Mouse (Mus musculus): ENCODE measurements around the gene Fbxl8. TPM values are rescaled to one million over a fixed set of nuclear protein-coding genes. Genes with fewer than 3 reads are reported as not detected.

Fbxl8 gene
- polyA plus RNA-seq, 1 experiment: 2.1 TPM

DNA sequence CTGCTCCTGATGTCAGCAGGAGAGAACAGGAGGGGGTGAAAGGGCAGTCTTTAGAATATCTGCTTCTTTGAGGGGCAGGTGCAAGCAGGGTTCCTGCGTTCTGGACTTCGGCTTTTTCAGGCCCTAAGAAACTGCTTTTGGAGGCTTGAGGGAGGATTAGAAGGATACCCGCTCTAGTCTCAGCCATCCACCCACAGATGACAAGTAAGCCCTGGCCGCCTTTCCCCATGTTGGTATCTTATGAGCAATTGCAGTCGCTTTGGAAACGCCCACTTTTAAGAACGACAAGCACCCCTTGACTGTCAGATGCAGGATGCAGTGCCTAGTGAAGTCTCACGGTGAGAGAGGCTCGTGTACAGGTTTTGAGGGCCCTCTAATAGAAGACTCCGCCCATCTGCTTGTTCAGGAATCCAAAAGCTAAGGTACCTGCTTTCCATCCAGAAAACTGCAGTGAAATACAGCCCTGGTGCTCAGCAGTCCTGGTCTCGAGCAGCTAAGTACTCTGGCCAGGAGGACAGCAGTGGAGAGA is 54.3 kb downstream of the Fbxl8 start:
- no peak overlapping the region for H3K27ac ChIP-seq (ENCODE audit: insufficient read depth, low read length)
- no peak for TF ChIP-seq POLR2A (IDR thresholded peaks at IDR 0.05; ENCODE audit: borderline replicate concordance, insufficient read depth, low read length)
- TF ChIP-seq CTCF (IDR thresholded peaks at IDR 0.05; ENCODE audit: borderline replicate concordance, insufficient read depth, low read depth, low read length): no peak
- H3K4me1 ChIP-seq (ENCODE audit: control insufficient read depth, insufficient read depth, low read length): peaks cover 20% of the 10 kb centered on the region
- no peak overlapping the region for H3K4me3 ChIP-seq (replicated peaks; ENCODE audit: insufficient read depth, low read depth, low read length)
- no peak for DNase-seq
- no peaks in the 10 kb centered on the region for H3K27me3 ChIP-seq (ENCODE audit: control insufficient read depth, insufficient read depth, low read length)
- WGBS: 83% methylated on average over 11 of the region's 11 CpGs

Other genes starting within 250 kb of the Fbxl8 start
- not detected in 2 replicates for gene Ces3a, start 216.0 kb upstream of the Fbxl8 start, polyA plus RNA-seq (2012; rRNA removed)
- not detected in 2 replicates for gene Ces3b, start 180.9 kb upstream of the Fbxl8 start, polyA plus RNA-seq (2012; rRNA removed)
- gene Ces4a, start 132.8 kb upstream of the Fbxl8 start, polyA plus RNA-seq (2012; rRNA removed): 0.07 TPM in 1 of 2 replicates, not detected in the other
- 14.5 and 15.1 TPM in 2 replicates for gene Cbfb, start 94.0 kb upstream of the Fbxl8 start, polyA plus RNA-seq (2012; rRNA removed)
- 34.9 and 36.4 TPM in 2 replicates for gene D230025D16Rik, start 39.5 kb upstream of the Fbxl8 start, polyA plus RNA-seq (2012; rRNA removed)
- gene B3gnt9, start 9.5 kb upstream of the Fbxl8 start, polyA plus RNA-seq (2012; rRNA removed): 5.2 and 6.3 TPM in 2 replicates
- 10.3 and 12.1 TPM in 2 replicates for gene Tradd, start within 50 bp of the Fbxl8 start, polyA plus RNA-seq (2012; rRNA removed)
- 18.4 and 24.5 TPM in 2 replicates for gene Hsf4, start 5.2 kb downstream of the Fbxl8 start, polyA plus RNA-seq (2012; rRNA removed)
- 8.8 and 10.4 TPM in 2 replicates for gene Nol3, start 11.5 kb downstream of the Fbxl8 start, polyA plus RNA-seq (2012; rRNA removed)
- gene 4931428F04Rik, start 25.2 kb downstream of the Fbxl8 start, polyA plus RNA-seq (2012; rRNA removed): 25.1 and 27.4 TPM in 2 replicates
- 17.0 and 20.0 TPM in 2 replicates for gene Exoc3l, start 31.5 kb downstream of the Fbxl8 start, polyA plus RNA-seq (2012; rRNA removed)
- 81.6 and 91.5 TPM in 2 replicates for gene E2f4, start 33.0 kb downstream of the Fbxl8 start, polyA plus RNA-seq (2012; rRNA removed)
- gene Elmo3, start 41.0 kb downstream of the Fbxl8 start, polyA plus RNA-seq (2012; rRNA removed): 12.4 and 15.2 TPM in 2 replicates
- 5.0 and 6.3 TPM in 2 replicates for gene Lrrc29, start 61.6 kb downstream of the Fbxl8 start, polyA plus RNA-seq (2012; rRNA removed)
- 106 and 110 TPM in 2 replicates for gene Tmem208, start 61.7 kb downstream of the Fbxl8 start, polyA plus RNA-seq (2012; rRNA removed)
- gene Fhod1, start 83.3 kb downstream of the Fbxl8 start, polyA plus RNA-seq (2012; rRNA removed): 4.0 and 4.2 TPM in 2 replicates
- gene Slc9a5, start 84.2 kb downstream of the Fbxl8 start, polyA plus RNA-seq (2012; rRNA removed): 51.7 and 62.0 TPM in 2 replicates
- gene Plekhg4, start 108.6 kb downstream of the Fbxl8 start, polyA plus RNA-seq (2012; rRNA removed): 11.0 and 13.5 TPM in 2 replicates
- 0.05 TPM in 1 of 2 replicates, not detected in the other for gene Kctd19, start 148.9 kb downstream of the Fbxl8 start, polyA plus RNA-seq (2012; rRNA removed)
- 0.65 and 1.2 TPM in 2 replicates for gene Lrrc36, start 148.9 kb downstream of the Fbxl8 start, polyA plus RNA-seq (2012; rRNA removed)
- 286 and 297 TPM in 2 replicates for gene Tppp3, start 206.9 kb downstream of the Fbxl8 start, polyA plus RNA-seq (2012; rRNA removed)
- gene Zdhhc1, start 232.3 kb downstream of the Fbxl8 start, polyA plus RNA-seq (2012; rRNA removed): 64.7 and 67.9 TPM in 2 replicates